Mouse (Mus musculus) heart, adult 2 months (tissue): ENCODE data around the gene Hdhd5.

Experiments
- CTCF ChIP-seq: fragments of 200-600 bp; IDR thresholded peaks from 2 replicates; pipeline ENCODE4 v1.8.1; 2022; ENCODE audit warnings: antibody characterized with exemption, mild to moderate bottlenecking, moderate library complexity
- EP300 ChIP-seq: fragments of 200-500 bp; IDR thresholded peaks from 2 replicates; pipeline ENCODE4 v1.6.1; 2011; ENCODE audit warnings: low read depth, low read length, control low read depth; ENCODE audit not compliant: insufficient read depth
- POLR2A ChIP-seq: fragments of 200-500 bp; IDR thresholded peaks from 2 replicates; pipeline ENCODE4 v1.6.1; 2011; ENCODE audit warnings: mild to moderate bottlenecking, low read depth, low read length, control low read depth; ENCODE audit not compliant: insufficient read depth

DNA sequence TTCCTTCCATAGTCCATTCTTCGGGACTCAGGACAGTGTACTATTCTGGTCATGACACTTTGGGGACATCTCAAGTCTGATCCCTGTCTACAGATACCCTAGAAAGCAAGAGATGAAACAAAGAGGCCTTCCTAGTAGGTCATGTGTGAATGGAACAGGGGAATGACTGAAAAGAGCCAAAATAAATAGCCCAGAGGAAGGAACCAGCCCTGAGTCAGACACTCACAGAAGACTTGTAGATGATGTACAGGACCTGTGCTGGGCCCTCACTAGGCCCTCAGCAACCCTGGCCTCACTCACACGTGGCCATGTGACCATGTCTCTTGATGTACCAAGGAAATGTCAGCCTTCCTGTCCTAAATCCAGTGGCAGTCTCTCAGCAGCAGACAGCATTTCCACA, 41.7 kb downstream of the Hdhd5 start:
- no peak for TF ChIP-seq POLR2A
- TF ChIP-seq CTCF: no peak
- TF ChIP-seq EP300: no peak
